Mouse (Mus musculus) spleen, adult 2 months (tissue): Measurements from ENCODE around the gene Carns1. TPM values are rescaled to one million over a fixed set of nuclear protein-coding genes. Genes with fewer than 3 reads are reported as not detected.

ENCODE experiments used
- DNase-seq, 2 experiments: peaks; one replicate each; pipeline versions ENCODE4 v3.0.0 to v3.0.0-alpha.2; 2012 to 2021; ENCODE audit warnings: low spot score in 2 of 2, low read depth in 1 of 2
- H3K27ac ChIP-seq: fragments of 200-500 bp; 2 replicates; pipeline ENCODE4 v1.5.1; 2012; ENCODE audit warnings: low read length, inconsistent platforms; ENCODE audit not compliant: insufficient read depth
- H3K27me3 ChIP-seq: fragments of 200-500 bp; 2 replicates; pipeline ENCODE4 v1.6.1; 2012; ENCODE audit warnings: mild to moderate bottlenecking, moderate library complexity, low read length, inconsistent platforms; ENCODE audit not compliant: control insufficient read depth, insufficient read depth
- H3K36me3 ChIP-seq: fragments of 200-500 bp; 2 replicates; pipeline ENCODE4 v1.6.1; 2012; ENCODE audit warnings: mild to moderate bottlenecking, low read length, inconsistent platforms; ENCODE audit not compliant: control insufficient read depth, insufficient read depth
- H3K4me1 ChIP-seq: fragments of 200-500 bp; 2 replicates; pipeline ENCODE4 v1.6.1; 2011; ENCODE audit warnings: inconsistent platforms; ENCODE audit not compliant: control insufficient read depth, insufficient read depth, insufficient read length
- H3K4me3 ChIP-seq: fragments of 200-500 bp; 2 replicates; pipeline ENCODE4 v1.5.1; 2011; ENCODE audit warnings: mild to moderate bottlenecking, inconsistent platforms; ENCODE audit not compliant: insufficient read depth, insufficient read length; ENCODE audit errors: extremely low read depth
- CTCF ChIP-seq: fragments of 200-500 bp; IDR thresholded peaks from 2 replicates; pipeline ENCODE4 v1.5.1; 2011; ENCODE audit warnings: mild to moderate bottlenecking, inconsistent platforms; ENCODE audit not compliant: insufficient read depth, insufficient read length, insufficient replicate concordance; ENCODE audit errors: extremely low read depth
- POLR2A ChIP-seq: fragments of 200-500 bp; IDR thresholded peaks from 2 replicates; pipeline ENCODE4 v1.6.1; 2011; ENCODE audit warnings: low read depth, low read length, inconsistent platforms
- WGBS: fragments of 180-500 bp; shearing (Covaris S2); methylation state at CpG from one replicate; pipeline ENCODE4 v1.1.7; 2018; 5-methylcytosine and 5-hydroxymethylcytosine counted together
- polyA plus RNA-seq: library from polyadenylated mRNA; depleted of rRNA; stranded (reverse); fragments of >200 nt; gene quantifications from 2 replicates; pipeline ENCODE4 v1.2.3, GENCODE M21; 2012

Carns1 gene
- polyA plus RNA-seq, 1 experiment: 52.0 TPM

DNA sequence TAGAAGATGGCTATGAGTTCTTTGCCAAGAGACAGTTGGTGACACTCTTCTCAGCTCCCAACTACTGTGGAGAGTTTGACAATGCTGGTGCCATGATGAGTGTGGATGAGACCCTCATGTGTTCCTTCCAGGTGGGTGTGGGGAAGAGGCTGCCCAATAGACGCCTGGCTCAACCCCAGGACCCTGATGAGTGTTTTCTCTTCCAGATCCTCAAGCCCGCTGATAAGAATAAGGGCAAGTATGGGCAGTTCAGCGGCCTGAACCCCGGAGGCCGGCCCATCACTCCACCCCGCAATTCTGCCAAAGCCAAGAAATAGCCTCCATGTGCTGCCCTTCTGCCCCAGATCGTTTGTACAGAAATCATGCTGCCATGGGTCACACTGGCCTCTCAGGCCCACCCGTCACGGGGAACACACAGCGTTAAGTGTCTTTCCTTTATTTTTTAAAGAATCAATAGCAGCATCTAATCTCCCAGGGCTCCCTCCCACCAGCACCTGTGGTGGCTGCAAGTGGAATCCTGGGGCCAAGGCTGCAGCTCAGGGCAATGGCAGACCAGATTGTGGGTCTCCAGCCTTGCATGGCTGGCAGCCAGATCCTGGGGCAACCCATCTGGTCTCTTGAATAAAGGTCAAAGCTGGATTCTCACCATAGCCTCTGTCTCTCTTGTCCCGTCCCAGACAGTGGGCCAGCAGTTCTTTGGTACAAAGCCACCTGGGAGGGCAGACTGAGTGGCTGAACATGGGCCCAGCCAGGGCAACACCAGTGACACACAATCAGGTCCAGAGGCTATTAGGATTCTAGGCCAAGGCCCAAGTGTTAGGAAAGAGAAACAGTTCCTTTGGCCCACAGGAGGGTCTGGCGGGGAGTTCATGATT, 19.7 kb upstream of the Carns1 start:
- peaks cover 40% of the 10 kb centered on the region for H3K36me3 ChIP-seq
- DNase-seq: no peak
- no peak overlapping the region for H3K27ac ChIP-seq
- TF ChIP-seq POLR2A: no peak
- no peak for TF ChIP-seq CTCF
- 87% methylated on average over 12 of the region's 12 CpGs for WGBS
- no peaks in the 10 kb centered on the region for H3K27me3 ChIP-seq
- H3K4me3 ChIP-seq: no peak overlapping the region
- H3K4me1 ChIP-seq: peaks cover 14% of the 10 kb centered on the region; the same call in 1 of the 2 replicates

DNA sequence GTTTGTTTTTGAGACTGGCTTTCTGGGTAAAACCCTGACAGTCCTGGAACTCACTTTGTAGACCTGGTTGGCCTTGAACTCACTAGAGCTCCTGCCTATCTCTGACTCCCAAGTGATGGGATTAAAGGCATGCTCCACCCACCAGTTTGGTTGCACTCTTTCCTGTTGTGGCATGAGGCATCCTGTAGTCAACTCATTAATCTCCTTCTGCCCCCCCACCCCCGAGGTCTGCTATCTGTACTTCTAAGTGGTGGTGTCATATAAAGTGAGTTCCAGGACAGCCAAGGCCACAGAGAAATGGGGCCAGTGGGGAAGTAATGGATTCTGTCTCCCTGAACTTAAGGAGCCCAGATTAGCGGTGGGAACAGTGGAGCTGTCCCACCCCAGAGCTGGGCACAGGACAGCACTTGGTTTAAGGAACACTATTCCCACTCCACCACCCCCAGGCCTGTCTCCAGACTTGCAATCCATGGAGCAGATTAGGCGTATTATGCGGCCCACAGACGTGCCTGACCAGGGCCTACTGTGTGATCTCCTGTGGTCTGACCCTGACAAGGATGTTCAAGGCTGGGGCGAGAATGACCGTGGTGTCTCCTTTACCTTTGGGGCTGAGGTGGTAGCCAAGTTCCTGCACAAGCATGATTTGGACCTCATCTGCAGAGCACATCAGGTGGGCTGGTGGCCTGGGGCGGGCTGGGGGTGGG, 18.9 kb upstream of the Carns1 start:
- DNase-seq: no peak
- Histone ChIP-seq H3K36me3 (peaks cover 42% of the 10 kb centered on the region), H3K27ac (peak overlapping the region; percentile 8; the same call in 1 of the 2 replicates), H3K27me3 (no peaks in the 10 kb centered on the region), H3K4me3 (no peak overlapping the region), H3K4me1 (peaks cover 13% of the 10 kb centered on the region; the same call in 1 of the 2 replicates)
- 84% methylated on average over 8 of the region's 8 CpGs for WGBS
- no peak for TF ChIP-seq CTCF
- no peak for TF ChIP-seq POLR2A

DNA sequence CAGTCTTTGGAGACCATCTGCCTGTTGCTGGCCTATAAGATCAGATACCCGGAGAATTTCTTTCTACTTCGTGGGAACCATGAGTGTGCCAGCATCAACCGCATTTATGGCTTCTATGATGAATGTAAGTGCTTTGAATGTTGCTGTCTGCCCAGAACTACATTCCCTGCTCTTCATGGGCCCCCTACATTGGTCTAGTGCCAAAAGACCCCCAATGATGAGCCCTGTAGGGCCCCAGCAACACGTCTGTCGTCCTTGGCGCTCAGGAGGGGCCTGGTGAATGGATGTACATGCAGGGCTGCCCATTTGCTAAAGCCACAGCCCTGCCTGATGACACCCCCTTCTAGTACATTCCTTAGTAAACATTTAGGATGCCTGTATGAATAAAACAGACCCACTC, 17.9 kb upstream of the Carns1 start:
- H3K4me3 ChIP-seq: peak overlapping the region; percentile 89
- peaks cover 21% of the 10 kb centered on the region; the same call in 1 of the 2 replicates for H3K4me1 ChIP-seq
- peak overlapping the region; percentile 94 for H3K27ac ChIP-seq
- 50% methylated on average over 6 of the region's 6 CpGs for WGBS
- no peaks in the 10 kb centered on the region for H3K27me3 ChIP-seq
- peaks cover 48% of the 10 kb centered on the region for H3K36me3 ChIP-seq
- TF ChIP-seq CTCF (no peak), POLR2A (no peak)
- DNase-seq: no peak

DNA sequence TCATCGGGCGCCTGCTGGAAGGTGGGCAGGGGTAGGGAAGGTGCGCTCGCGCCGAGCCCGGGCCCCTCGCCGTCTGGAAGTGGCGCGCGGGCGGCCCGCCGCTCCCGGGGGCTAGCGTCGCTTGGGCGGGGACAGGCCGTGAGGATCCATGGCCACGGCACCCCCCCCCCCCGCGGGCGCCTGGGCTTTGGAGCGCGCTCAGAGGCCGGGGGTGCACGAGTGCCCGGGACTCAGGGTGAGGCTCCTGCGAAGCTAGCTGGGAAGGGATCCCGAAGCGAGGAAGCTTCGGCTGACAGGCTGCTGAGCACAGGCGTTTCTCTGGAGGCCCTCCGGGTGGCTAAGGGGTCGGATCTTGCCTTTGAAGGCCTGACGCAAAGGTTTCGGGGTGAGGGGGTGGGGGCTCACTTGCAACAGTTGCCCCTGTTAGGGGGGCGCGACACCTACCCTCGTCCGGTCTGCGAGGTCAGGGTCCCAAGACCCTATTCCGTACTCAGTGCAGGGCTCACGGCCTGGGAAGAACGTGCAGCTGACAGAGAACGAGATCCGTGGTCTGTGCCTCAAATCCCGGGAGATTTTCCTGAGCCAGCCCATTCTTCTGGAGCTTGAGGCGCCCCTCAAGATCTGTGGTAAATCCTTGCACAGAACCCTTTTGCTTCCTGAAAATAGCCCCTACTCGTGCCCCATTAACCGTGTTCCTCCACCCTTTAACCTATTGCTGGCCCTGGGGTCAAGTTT, 17.1 kb upstream of the Carns1 start:
- 1% methylated on average over 50 of the region's 52 CpGs for WGBS
- Histone ChIP-seq H3K27me3 (no peaks in the 10 kb centered on the region), H3K36me3 (peaks cover 53% of the 10 kb centered on the region), H3K27ac (peak overlapping the region; percentile 94), H3K4me3 (peak overlapping the region; percentile 89), H3K4me1 (peaks cover 28% of the 10 kb centered on the region; the same call in 1 of the 2 replicates)
- no peak for DNase-seq
- TF ChIP-seq POLR2A (no peak), CTCF (no peak)

DNA sequence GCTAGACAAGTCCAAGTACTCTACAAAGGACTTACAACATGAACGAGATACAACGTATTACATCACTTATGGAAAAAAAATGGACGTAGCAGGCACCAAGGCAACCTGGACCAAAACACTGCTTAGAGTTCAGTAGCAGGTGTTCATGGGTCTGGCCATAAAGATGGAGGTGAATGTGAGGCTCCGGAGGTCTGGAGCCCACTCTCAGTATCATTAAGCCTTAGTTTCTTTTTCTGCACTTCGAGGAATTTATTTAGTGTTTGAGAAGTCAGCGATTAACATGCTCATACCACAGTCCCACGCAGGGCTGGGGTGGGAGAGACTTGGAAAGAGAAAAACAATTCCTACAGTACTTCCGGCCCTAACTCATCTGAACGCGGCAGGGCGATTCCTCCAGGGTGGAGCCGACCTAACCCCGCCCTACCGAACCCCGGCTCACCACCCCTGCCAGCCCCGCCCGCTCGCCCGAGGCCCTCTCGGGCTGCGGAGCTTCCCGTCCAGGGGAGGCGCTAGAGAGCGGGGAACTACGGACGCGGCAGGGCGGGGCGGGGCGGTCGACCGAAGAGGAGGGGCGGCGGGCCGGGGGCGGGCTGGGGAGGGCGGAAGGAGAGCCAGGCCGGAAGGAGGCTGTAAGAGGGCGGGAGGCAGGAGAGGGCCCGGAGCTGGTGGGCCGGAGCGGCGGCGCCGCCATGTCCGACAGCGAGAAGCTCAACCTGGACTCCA, 16.4 kb upstream of the Carns1 start, which contains the start of gene Ppp1ca:
Gene Ppp1ca (plus strand): TSS at position 538 of the 723 bp plus-strand sequence.
- H3K4me3 ChIP-seq: peak within 1 kb of the TSS; percentile 89
- H3K4me1 ChIP-seq: peaks cover 34% of the 10 kb centered on the region; the same call in 1 of the 2 replicates
- DNase-seq: peak; percentile 91 to 98
- peaks cover 54% of the 10 kb centered on the region for H3K36me3 ChIP-seq
- TF ChIP-seq POLR2A (peak; percentile 92), CTCF (peak; percentile 68; the same call in 1 of the 2 replicates)
- H3K27me3 ChIP-seq: no peaks in the 10 kb centered on the region
- 1% methylated on average over 39 of the region's 47 CpGs for WGBS
- H3K27ac ChIP-seq: peak within 1 kb of the TSS; percentile 94
